Mouse (Mus musculus) neural tube, embryonic 12.5 days (tissue): ENCODE results near the gene Adcyap1. TPM values are rescaled to one million over a fixed set of nuclear protein-coding genes. Genes with fewer than 3 reads are reported as not detected.

ENCODE experiments used
- ATAC-seq: fragments of 200-750 bp; cut with Nextera tagmentation; 2 replicates; pipeline ENCODE4 v1.8.0; 2017; ENCODE audit warnings: low read depth, mild to moderate bottlenecking, moderate TSS enrichment, moderate library complexity; ENCODE audit not compliant: low FRiP score
- H3K27ac ChIP-seq: fragments of 300-500 bp; sonication (generic); 2 replicates; pipeline ENCODE4 v1.5.1; 2016
- H3K27me3 ChIP-seq: fragments of 300-500 bp; sonication (generic); replicated peaks from 2 replicates; pipeline ENCODE4 v1.6.1; 2016; ENCODE audit warnings: mild to moderate bottlenecking
- H3K36me3 ChIP-seq: fragments of 300-500 bp; sonication (generic); 2 replicates; pipeline ENCODE4 v1.6.1; 2016; ENCODE audit warnings: mild to moderate bottlenecking
- H3K4me1 ChIP-seq: fragments of 300-500 bp; sonication (generic); 2 replicates; pipeline ENCODE4 v1.6.1; 2016
- H3K4me2 ChIP-seq: fragments of 300-500 bp; sonication (generic); replicated peaks from 2 replicates; pipeline ENCODE4 v1.6.1; 2016; ENCODE audit warnings: mild to moderate bottlenecking
- H3K4me3 ChIP-seq: fragments of 300-500 bp; sonication (generic); 2 replicates; pipeline ENCODE4 v1.5.1; 2016
- H3K9ac ChIP-seq: fragments of 300-500 bp; sonication (generic); 2 replicates; pipeline ENCODE4 v1.6.1; 2016; ENCODE audit warnings: mild to moderate bottlenecking
- H3K9me3 ChIP-seq: fragments of 300-500 bp; sonication (generic); 2 replicates; pipeline ENCODE4 v1.6.1; 2016; ENCODE audit warnings: mild to moderate bottlenecking
- WGBS: fragments of 180-500 bp; shearing (Covaris S2); methylation state at CpG from one replicate; pipeline ENCODE4 v1.1.7; 2016; 5-methylcytosine and 5-hydroxymethylcytosine counted together
- polyA plus RNA-seq: library from polyadenylated mRNA; unstranded; fragments of >200 nt; fragmentation: Nextera tagmentation; extraction: Ambion mirVana; gene quantifications from 2 replicates; pipeline ENCODE4 v1.2.1, GENCODE M21; 2016

Gene Adcyap1
- 19.0 and 23.3 TPM in 2 replicates for polyA plus RNA-seq

DNA sequence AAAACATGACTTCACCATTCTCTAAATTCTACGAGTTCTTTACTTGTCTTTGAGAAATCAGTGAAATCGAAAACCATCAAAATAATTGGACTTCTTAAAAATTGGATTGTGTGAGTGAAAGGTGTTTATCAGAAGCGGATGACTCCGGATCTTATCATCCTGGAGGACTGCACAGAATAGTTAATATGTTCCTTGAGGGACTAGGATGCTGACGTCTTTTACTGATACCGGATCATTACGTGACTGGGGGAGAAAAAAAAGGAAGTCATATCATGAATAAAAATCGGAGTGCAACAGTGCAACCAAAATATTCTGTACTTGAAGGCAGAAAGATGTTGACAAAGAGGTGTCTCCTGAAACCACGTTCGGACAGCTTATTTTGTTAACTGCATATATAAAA lies at the start of gene Adcyap1:
Gene Adcyap1, plus strand, starts transcription at position 301 of the 400 bp plus-strand sequence.
- no peak for ATAC-seq
- peak within 1 kb of the TSS; percentile 65 for H3K4me2 ChIP-seq
- no peaks in the 10 kb centered on the region for H3K9me3 ChIP-seq
- H3K9ac ChIP-seq, result peak within 1 kb of the TSS; percentile 44
- peaks cover 57% of the 10 kb centered on the region for H3K27me3 ChIP-seq
- H3K4me1 ChIP-seq, result peaks cover 19% of the 10 kb centered on the region
- no peaks in the 10 kb centered on the region for H3K36me3 ChIP-seq
- no peak within 1 kb of the TSS for H3K27ac ChIP-seq
- peak within 1 kb of the TSS; percentile 32 for H3K4me3 ChIP-seq
- 26% methylated on average over 10 of the region's 10 CpGs for WGBS

DNA sequence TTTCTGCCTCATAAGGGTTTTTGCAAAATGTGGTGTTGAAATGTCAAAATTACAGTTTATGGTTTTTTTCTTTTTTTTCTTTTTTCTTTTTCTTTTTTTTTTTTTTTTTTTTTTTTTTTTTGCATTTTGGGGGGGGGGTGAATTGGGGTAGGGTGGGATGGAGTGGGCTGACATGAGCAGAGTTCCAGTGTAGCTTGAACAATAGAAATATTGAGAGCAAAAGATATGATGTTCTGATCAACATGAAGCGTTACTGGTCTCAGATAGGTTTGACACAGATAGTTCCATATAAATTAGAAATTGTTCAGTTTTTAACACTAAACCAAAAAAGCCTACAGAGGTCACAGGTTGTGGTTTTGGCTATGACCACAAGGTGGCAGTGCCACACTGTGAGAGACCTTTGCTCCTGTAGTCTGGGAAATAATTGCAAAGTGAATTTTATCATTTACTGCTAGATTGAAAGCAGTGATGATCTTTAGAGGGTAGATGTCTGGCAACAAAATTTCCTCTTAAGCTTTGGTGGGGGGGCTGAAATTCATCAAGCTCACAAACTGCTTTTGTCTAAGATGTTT lies 40.5 kb upstream of the Adcyap1 start:
- Histone ChIP-seq H3K4me3 (no peak overlapping the region), H3K27ac (no peak overlapping the region)
- 47% methylated on average over 1 of the region's 1 CpGs for WGBS

DNA sequence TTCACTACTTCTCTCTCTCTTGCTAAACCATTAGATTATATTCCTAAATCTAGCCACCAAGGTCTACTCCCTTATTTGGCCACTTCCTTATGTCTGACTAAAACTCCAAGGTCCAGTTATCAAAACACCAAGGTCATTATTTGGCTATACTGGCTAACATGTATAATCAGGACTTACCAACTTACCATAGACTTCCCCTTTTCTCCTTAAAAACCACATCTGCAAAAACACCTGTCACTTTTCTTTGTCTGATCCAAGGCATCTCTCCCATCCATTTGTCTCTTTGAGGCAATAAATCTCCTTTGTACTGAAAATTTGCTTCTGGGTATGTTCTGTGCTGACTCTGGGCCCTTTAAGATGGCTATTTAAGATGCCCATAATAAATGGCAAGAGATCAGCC lies 29.2 kb upstream of the Adcyap1 start:
- H3K9me3 ChIP-seq, result no peaks in the 10 kb centered on the region
- no peak overlapping the region for H3K4me2 ChIP-seq
- H3K9ac ChIP-seq, result no peak overlapping the region
- H3K4me3 ChIP-seq, result no peak overlapping the region
- ATAC-seq, result no peak
- H3K36me3 ChIP-seq, result no peaks in the 10 kb centered on the region
- H3K4me1 ChIP-seq, result no peaks in the 10 kb centered on the region
- H3K27me3 ChIP-seq, result no peaks in the 10 kb centered on the region
- H3K27ac ChIP-seq, result no peak overlapping the region

More for the DNA sequence above, 40.5 kb upstream of the Adcyap1 start:
- Histone ChIP-seq H3K36me3 (no peaks in the 10 kb centered on the region), H3K4me1 (no peaks in the 10 kb centered on the region), H3K4me2 (no peak overlapping the region), H3K9me3 (no peaks in the 10 kb centered on the region), H3K27me3 (no peaks in the 10 kb centered on the region), H3K9ac (no peak overlapping the region)
- peak; percentile 81 for ATAC-seq

DNA sequence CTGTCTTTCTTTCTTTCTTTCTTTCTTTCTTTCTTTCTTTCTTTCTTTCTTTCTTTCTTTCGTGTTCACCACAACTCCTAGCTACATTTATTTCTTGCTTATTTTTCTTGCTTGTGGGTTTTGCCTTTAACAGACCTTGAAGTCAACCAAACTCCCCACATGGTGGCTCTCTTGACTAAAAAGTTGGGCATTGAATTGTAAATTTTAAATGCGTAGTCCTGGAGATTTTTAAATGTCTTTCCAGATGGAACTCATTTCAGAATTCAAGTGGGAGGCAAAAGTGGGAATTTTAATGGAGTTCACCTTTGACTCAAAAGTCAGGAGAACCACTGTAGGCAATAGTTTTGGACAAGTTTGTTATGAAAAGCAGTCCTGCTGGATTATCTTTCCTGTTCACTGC lies 2.0 kb upstream of the Adcyap1 start:
- no peak overlapping the region for H3K4me3 ChIP-seq
- H3K36me3 ChIP-seq, result no peaks in the 10 kb centered on the region
- 51% methylated on average over 2 of the region's 2 CpGs for WGBS
- no peak overlapping the region for H3K9ac ChIP-seq
- H3K27me3 ChIP-seq, result peaks cover 43% of the 10 kb centered on the region
- H3K4me1 ChIP-seq, result peaks cover 2% of the 10 kb centered on the region
- no peak overlapping the region for H3K4me2 ChIP-seq
- H3K9me3 ChIP-seq, result no peaks in the 10 kb centered on the region
- ATAC-seq, result no peak
- H3K27ac ChIP-seq, result no peak overlapping the region

DNA sequence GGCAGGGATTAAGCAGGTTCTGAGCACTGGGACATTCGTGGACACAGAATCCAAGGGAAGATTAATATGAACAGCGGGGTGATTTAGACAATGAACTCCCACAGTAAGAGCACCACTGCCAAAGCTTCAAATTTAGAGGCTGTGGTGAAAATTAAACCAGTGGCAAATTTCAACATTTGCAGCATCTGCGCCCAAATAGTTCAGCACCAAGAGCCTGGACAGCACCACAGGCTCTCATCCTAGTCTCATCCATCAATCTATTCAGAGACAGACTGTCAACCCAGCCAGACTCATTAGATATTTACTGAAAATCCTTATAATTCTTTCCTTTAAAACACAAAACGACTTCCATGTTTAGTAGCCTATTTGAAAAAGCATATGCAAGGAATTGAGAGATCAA lies 604 bp upstream of the Adcyap1 start:
- Histone ChIP-seq H3K27me3 (peaks cover 54% of the 10 kb centered on the region), H3K4me3 (no peak overlapping the region), H3K4me2 (no peak overlapping the region), H3K4me1 (peaks cover 15% of the 10 kb centered on the region), H3K9ac (no peak overlapping the region), H3K27ac (no peak overlapping the region), H3K9me3 (no peaks in the 10 kb centered on the region), H3K36me3 (no peaks in the 10 kb centered on the region)
- no peak for ATAC-seq
- WGBS, result 13% methylated on average over 4 of the region's 4 CpGs

DNA sequence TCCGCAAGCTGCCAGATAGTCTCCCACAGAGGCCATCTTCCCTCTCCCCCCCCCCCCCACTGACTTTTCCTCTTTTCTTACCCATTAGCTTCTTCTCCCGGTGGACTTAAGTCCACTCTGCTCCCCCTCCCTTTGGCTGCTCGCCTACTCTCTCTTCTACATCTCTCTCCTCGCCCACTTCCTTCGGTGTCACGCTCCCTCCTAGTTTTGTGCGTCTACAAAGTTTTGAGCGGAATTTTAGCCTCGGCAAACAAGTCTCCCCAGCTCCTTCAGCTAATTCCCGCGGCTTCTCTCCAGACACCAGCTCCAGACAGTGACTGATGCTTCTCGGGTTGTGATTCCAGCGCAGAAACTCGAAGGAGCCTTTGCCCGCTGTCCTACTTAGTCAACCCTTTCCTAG lies 401 bp downstream of the Adcyap1 start:
- H3K36me3 ChIP-seq, result no peaks in the 10 kb centered on the region
- peaks cover 21% of the 10 kb centered on the region for H3K4me1 ChIP-seq
- H3K27me3 ChIP-seq, result peaks cover 59% of the 10 kb centered on the region
- peak overlapping the region; percentile 32 for H3K4me3 ChIP-seq
- peak overlapping the region; percentile 65 for H3K4me2 ChIP-seq
- no peak for ATAC-seq
- peak overlapping the region; percentile 44; the same call in 1 of the 2 replicates for H3K9ac ChIP-seq
- H3K27ac ChIP-seq, result no peak overlapping the region
- no peaks in the 10 kb centered on the region for H3K9me3 ChIP-seq
- 1% methylated on average over 15 of the region's 15 CpGs for WGBS

DNA sequence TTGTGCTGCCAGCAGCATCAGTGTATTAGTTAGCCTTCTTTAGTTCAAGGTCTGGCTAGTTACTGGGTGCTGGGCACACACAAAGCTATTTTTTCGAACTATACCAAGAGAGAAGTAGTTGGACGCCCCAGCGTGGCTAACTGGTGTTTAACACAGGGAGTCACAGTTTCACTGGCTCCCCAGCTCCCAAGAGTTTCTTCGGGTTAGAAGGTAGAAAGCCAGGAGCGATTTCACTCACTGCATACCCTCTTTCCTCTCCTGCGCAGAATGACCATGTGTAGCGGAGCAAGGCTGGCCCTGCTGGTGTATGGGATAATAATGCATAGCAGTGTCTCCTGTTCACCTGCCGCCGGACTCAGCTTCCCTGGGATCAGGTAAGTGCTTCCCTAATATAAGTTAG lies 930 bp downstream of the Adcyap1 start:
- under 1% methylated on average over 9 of the region's 9 CpGs for WGBS
- Histone ChIP-seq H3K9me3 (no peaks in the 10 kb centered on the region), H3K27ac (no peak overlapping the region), H3K4me3 (peak overlapping the region; percentile 32), H3K4me2 (peak overlapping the region; percentile 65), H3K9ac (peak overlapping the region; percentile 44), H3K36me3 (no peaks in the 10 kb centered on the region), H3K27me3 (peaks cover 63% of the 10 kb centered on the region), H3K4me1 (peaks cover 21% of the 10 kb centered on the region)
- no peak for ATAC-seq

DNA sequence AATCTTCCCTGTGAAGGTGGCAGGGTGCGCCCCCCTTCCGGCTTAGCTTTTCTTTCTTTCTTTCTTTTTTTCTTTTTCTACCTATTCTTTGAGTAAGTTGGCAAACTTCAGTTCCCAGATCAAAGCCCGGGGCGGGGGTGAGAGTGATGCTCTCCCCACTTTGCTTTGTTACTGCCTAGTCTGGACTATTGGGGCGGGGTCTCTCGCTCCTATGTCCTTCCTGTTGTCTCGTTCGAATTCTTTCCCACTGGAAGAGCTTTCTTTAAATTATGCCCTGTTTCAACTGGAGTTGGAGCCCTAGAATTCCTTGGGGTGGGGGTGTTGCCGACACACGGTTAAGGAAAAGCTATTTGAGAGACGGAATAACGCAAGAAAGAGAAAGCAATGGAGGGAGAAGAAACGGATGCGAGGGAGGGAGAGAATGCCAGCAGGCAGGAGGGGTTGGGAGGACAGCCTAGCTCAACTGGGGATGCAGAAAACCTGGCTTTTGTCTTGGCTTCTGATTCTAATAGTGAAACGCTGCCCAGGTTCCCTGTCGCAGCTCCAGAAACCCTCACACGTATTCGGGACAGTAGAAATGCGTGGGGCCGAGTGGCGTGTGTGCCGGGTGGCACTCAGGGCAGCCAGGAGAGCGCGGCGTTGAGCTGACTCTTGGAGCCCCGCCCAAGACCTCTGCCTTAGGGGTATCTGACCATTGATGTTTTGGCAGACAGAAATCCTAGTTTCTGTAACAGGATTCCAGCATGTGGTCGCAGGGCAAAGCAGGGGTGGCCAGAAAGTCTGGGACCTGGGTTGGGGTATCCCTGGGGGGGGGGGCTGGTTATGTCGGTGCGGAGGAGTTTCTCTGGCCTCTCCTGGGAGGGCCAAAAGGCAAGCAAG lies 1.8 kb downstream of the Adcyap1 start:
- under 1% methylated on average over 29 of the region's 29 CpGs for WGBS
- H3K9me3 ChIP-seq, result no peaks in the 10 kb centered on the region

DNA sequence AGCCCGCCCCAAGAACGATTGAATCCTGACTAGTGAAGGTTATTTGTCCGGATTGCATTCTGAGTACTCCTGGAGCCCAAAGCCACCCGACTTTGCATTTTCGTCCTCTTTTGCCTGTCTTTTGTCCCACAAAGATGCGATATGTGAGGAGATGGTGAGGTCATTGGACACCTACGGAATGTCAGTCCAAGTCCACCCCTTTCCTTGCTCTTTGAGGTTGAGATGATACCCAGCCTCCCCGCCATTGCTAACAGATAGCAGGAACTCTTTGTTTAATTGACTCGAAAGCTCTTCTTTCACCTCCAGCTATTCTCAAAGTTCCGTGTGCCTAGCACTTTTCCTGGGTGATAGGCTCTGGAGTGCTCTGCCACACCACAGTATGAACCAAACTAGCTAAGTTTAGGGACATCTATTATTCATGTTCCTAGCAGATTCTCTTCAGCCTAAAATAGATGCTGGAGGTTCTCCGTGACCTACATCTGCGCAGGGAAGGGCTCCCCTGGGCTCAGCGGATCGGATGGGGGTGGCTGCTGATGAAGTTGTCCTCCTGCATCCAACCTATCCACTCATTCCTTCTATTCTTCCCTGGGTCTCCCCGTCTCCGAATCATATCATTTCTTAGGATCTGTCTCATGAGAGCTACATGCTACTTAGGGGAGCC lies 2.6 kb downstream of the Adcyap1 start:
- Histone ChIP-seq H3K27ac (peak overlapping the region; percentile 37; the same call in 1 of the 2 replicates), H3K9me3 (no peaks in the 10 kb centered on the region), H3K4me3 (peak overlapping the region; percentile 32), H3K4me1 (peaks cover 21% of the 10 kb centered on the region), H3K4me2 (peak overlapping the region; percentile 65), H3K27me3 (peaks cover 67% of the 10 kb centered on the region), H3K36me3 (no peaks in the 10 kb centered on the region), H3K9ac (peak overlapping the region; percentile 44)
- WGBS, result 2% methylated on average over 16 of the region's 16 CpGs
- 0 out of 2 replicates have a peak, but pooled peaks have one; percentile 1 for ATAC-seq

More for the DNA sequence above, 1.8 kb downstream of the Adcyap1 start:
- Histone ChIP-seq H3K36me3 (no peaks in the 10 kb centered on the region), H3K4me2 (peak overlapping the region; percentile 65), H3K4me1 (peaks cover 21% of the 10 kb centered on the region), H3K27ac (no peak overlapping the region), H3K4me3 (peak overlapping the region; percentile 32), H3K9ac (peak overlapping the region; percentile 44), H3K27me3 (peaks cover 67% of the 10 kb centered on the region)
- ATAC-seq, result 0 out of 2 replicates have a peak, but pooled peaks have one; percentile 33

DNA sequence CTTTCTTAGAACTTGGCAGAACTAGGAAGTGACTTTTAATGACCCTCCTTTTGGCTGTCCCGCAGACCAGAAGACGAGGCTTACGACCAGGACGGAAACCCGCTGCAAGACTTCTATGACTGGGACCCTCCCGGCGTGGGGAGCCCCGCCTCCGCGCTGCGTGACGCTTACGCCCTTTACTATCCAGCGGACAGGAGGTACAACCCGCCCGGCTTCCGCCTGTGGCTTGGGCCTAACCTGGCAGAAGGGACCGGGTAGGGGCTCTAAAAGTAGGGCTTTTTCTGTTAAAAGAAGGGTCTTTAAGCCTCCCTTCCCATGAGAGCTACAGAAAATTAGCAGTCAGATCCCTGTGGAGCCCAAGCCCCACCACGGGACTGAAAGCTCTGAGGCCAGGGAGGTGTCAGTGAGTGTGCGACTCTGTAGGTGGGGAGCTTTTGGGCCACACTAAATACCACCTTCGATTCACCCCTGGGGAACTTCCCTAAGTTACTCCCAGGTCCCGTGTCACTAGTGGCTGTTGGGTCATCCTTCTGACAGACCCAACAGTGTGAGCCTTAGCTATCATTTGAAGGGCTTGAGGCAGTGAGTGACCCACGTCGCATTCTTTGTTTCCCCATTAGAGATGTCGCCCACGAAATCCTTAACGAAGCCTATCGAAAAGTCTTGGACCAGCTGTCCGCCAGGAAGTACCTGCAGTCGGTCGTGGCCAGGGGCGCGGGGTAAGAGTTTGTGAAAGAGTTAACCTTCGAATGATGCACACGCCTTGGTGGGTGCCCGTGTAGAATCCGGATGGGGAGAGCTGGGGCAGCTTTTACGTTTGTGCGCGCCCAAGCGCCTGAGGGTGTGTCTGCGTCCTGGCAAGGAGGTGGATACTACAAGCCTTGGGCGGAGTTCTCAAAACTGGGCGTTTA lies 3.6 kb downstream of the Adcyap1 start:
- under 1% methylated on average over 44 of the region's 44 CpGs for WGBS
- H3K36me3 ChIP-seq, result no peaks in the 10 kb centered on the region
- peak overlapping the region; percentile 10; the same call in 1 of the 2 replicates for H3K9ac ChIP-seq
- peak overlapping the region; percentile 32 for H3K4me3 ChIP-seq
- H3K4me2 ChIP-seq, result peak overlapping the region; percentile 65
- H3K9me3 ChIP-seq, result no peaks in the 10 kb centered on the region
- peak; percentile 31 for ATAC-seq
- peaks cover 21% of the 10 kb centered on the region for H3K4me1 ChIP-seq
- H3K27ac ChIP-seq, result 0 out of 2 replicates have a peak overlapping the region, but pooled peaks have one; percentile 37
- H3K27me3 ChIP-seq, result peaks cover 66% of the 10 kb centered on the region
